Mouse (Mus musculus) heart, embryonic 13.5 days (tissue): ENCODE results near the gene Gm3317. TPM values are rescaled to one million over a fixed set of nuclear protein-coding genes. Genes with fewer than 3 reads are reported as not detected.
"Not testable (repeated sequence)": the region's sequence is repeated elsewhere in the genome, so short reads cannot be mapped to it uniquely, and the experiment has no call there.

Source experiments
- ATAC-seq: fragments of 200-750 bp; cut with Nextera tagmentation; 2 replicates; pipeline ENCODE4 v1.8.0; 2017; ENCODE audit warnings: moderate TSS enrichment; ENCODE audit not compliant: insufficient number of reproducible peaks, low FRiP score, low TSS enrichment; ENCODE audit errors: extremely low read depth
- H3K27ac ChIP-seq: fragments of 300-500 bp; sonication (generic); replicated peaks from 2 replicates; pipeline ENCODE4 v1.5.1; 2015; ENCODE audit warnings: moderate library complexity, mild to moderate bottlenecking, inconsistent platforms
- H3K27me3 ChIP-seq: fragments of 300-500 bp; sonication (generic); replicated peaks from 2 replicates; pipeline ENCODE4 v1.6.1; 2015; ENCODE audit warnings: mild to moderate bottlenecking, inconsistent platforms
- H3K36me3 ChIP-seq: fragments of 300-500 bp; sonication (generic); 2 replicates; pipeline ENCODE4 v1.6.1; 2015; ENCODE audit warnings: mild to moderate bottlenecking, inconsistent platforms
- H3K4me1 ChIP-seq: fragments of 300-500 bp; sonication (generic); 2 replicates; pipeline ENCODE4 v1.6.1; 2015; ENCODE audit warnings: inconsistent platforms
- H3K4me2 ChIP-seq: fragments of 300-500 bp; sonication (generic); 2 replicates; pipeline ENCODE4 v1.6.1; 2015; ENCODE audit warnings: inconsistent platforms, mild to moderate bottlenecking, moderate library complexity
- H3K4me3 ChIP-seq: fragments of 300-500 bp; sonication (generic); 2 replicates; pipeline ENCODE4 v1.5.1; 2015; ENCODE audit warnings: moderate library complexity, mild to moderate bottlenecking, inconsistent platforms
- H3K9ac ChIP-seq: fragments of 300-500 bp; sonication (generic); 2 replicates; pipeline ENCODE4 v1.6.1; 2015; ENCODE audit warnings: inconsistent platforms, mild to moderate bottlenecking, moderate library complexity
- H3K9me3 ChIP-seq: fragments of 300-500 bp; sonication (generic); 2 replicates; pipeline ENCODE4 v1.6.1; 2016; ENCODE audit warnings: inconsistent platforms
- WGBS: fragments of 180-500 bp; shearing (Covaris S2); methylation state at CpG from one replicate; pipeline ENCODE4 v1.1.7; 2015; ENCODE audit warnings: mixed read lengths; 5-methylcytosine and 5-hydroxymethylcytosine counted together
- polyA plus RNA-seq: library from polyadenylated mRNA; unstranded; fragments of >200 nt; fragmentation: Nextera tagmentation; extraction: Ambion mirVana; gene quantifications from 2 replicates; pipeline ENCODE4 v1.2.1, GENCODE M21; 2015

The Gm3317 gene
- not detected in 2 replicates for polyA plus RNA-seq

- H3K4me1 ChIP-seq, H3K4me3 ChIP-seq, H3K9me3 ChIP-seq, H3K9ac ChIP-seq, H3K4me2 ChIP-seq, ATAC-seq, H3K27me3 ChIP-seq, H3K36me3 ChIP-seq, H3K27ac ChIP-seq: not testable (repeated sequence)
- no CpG with 5 or more reads among the region's 1 CpGs for WGBS
Measured at GRCm38 (mm10) chr14:5164235-5164634, at the start of gene Gm3317. TSS of gene Gm3317 (plus strand) at chr14:5164535.

DNA sequence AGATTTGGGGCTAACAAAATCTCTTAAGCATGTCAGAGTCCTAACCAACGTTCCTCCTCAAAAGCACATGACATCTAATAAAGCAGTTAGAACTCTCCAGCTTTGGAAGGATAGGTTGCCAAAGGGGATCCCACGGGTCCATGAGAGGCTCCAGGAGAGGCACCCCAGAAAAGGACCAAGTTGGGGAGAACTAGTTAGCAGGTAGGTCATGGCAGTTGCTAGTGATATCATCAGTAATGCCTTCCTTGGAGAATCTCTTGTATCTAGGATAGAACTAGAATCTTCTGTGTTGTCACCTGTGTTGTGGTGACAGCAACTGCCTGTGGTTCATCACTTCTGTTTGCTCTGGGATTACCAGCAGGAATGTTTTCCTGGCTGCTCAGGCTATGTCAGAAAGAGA, 33.1 kb upstream of the Gm3317 start, which contains the start of gene Gm8279:
Gm8279 (plus strand) TSS at position 301 of the 400 bp plus-strand sequence.
- not testable (repeated sequence) for ATAC-seq, H3K4me1 ChIP-seq, H3K9ac ChIP-seq, H3K4me2 ChIP-seq, H3K9me3 ChIP-seq, H3K27me3 ChIP-seq, H3K4me3 ChIP-seq, H3K36me3 ChIP-seq, H3K27ac ChIP-seq
- 52% methylated on average over 2 of the region's 2 CpGs for WGBS

DNA sequence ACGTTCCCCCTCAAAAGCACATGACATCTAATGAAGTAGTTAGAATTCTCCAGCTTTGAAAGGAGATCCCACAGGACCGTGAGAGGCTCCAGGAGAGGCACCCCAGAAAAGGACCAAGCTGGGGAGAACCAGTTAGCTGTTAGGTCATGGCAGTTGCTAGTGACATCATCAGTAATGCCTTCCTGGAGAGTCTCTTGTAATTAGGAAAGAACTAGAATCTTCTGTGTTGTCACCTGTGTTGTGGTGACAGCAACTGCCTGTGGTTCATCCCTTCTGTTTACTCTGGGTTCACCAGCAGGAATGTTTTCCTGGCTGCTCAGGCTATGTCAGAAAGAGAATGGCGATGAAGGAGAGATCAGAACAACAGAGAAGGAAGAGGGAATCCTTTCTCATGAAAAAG, 21.2 kb downstream of the Gm3317 start, which contains the start of gene Gm8271:
Gm8271 (plus strand) TSS at position 301 of the 400 bp plus-strand sequence.
- not testable (repeated sequence) for H3K4me3 ChIP-seq, H3K9me3 ChIP-seq, H3K36me3 ChIP-seq, H3K27me3 ChIP-seq, H3K4me1 ChIP-seq, H3K4me2 ChIP-seq, H3K27ac ChIP-seq, ATAC-seq, H3K9ac ChIP-seq
- no CpG with 5 or more reads among the region's 3 CpGs for WGBS

Other genes with a start within 250 kb of the Gm3317 start
- gene Gm8297, start 180.6 kb upstream of the Gm3317 start, polyA plus RNA-seq, result not detected in 2 replicates
- gene Gm3298, start 148.6 kb upstream of the Gm3317 start, polyA plus RNA-seq, result not detected in 2 replicates
- not detected in 2 replicates for gene 4930555G01Rik, start 113.9 kb upstream of the Gm3317 start, polyA plus RNA-seq
- 3.1 and 3.2 TPM in 2 replicates for gene Gm8281, start 93.5 kb upstream of the Gm3317 start, polyA plus RNA-seq
- gene Gm8279, start 33.0 kb upstream of the Gm3317 start, polyA plus RNA-seq, result not detected in 2 replicates
- not detected in 2 replicates for gene Gm8271, start 21.3 kb downstream of the Gm3317 start, polyA plus RNA-seq
- not detected in 2 replicates for gene Gm3526, start 96.0 kb downstream of the Gm3317 start, polyA plus RNA-seq
- not detected in 2 replicates for gene Gm3542, start 170.4 kb downstream of the Gm3317 start, polyA plus RNA-seq
- gene Gm3500, start 224.5 kb downstream of the Gm3317 start, polyA plus RNA-seq, result not detected in 2 replicates